Mouse (Mus musculus) liver, postnatal 0 days (tissue): ENCODE results near the gene Apoh.

Experiments used
- CTCF ChIP-seq: sonication (generic); IDR thresholded peaks from 2 replicates; pipeline ENCODE4 v1.5.1; 2016; ENCODE audit warnings: antibody characterized with exemption, low read depth
- EP300 ChIP-seq: IDR thresholded peaks from 2 replicates; pipeline ENCODE4 v1.6.1; 2016; ENCODE audit warnings: antibody characterized with exemption, low read depth, mild to moderate bottlenecking

- TF ChIP-seq CTCF (no peak), EP300 (no peak)
Measured at GRCm38 (mm10) chr11:108341783-108342182, 1.4 kb upstream of the Apoh start.
